Mouse (Mus musculus) MEL-GATA-1-ER (cell line): ENCODE measurements at regions not wholly inside any gene's neighbourhood (a gene's known extent, or its start where the extent isn't known, plus 50 kb on each side); places are given as distances from the start of the nearest gene placed in this dataset.

Experiments
- DNase-seq: peaks from one replicate; pipeline ENCODE4 v3.0.0-alpha.2; 2012; ENCODE audit warnings: low read depth; ENCODE audit errors: extremely low read depth

DNA sequence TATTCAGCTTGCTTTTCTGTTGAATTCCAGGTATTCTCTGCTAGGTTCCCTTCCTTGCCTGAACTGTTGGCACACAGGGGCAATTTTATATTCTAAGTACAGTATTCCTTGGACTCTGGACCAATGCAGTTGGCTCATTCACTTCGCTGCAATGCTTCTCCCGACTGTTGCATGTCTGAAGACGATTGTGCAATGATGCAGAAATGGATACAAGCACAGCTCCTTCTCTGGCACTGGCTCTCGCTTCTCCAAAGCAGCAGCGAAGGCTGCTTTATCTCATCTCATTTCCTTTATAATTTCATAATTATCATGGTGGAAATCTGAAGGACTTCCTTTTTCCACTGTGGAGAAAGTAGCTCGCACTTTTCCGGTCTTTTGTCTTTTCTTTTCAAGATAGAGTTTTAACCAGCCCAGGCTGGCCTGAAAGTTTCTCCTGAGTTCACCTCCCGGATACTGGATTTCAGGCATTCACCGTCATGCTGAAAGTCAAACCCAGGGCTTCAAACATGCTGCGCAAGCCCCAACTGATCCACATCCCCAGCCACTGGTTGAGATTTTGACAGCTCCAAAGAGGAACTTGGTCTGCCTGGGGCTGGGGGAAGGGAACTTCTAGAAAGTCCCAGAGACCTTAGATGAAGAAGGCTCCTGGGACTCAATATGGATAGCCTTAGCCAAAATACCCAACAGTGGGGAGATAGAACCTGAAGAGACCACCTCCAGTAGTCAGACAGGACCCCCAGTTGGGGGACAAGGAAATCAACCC is 55.6 kb upstream of the Akirin2 start:
- DNase-seq = peak; percentile 5

GRCm38 (mm10) chr4:34498325-34498724 is 52.4 kb upstream of the Akirin2 start:
- DNase-seq = no peak

GRCm38 (mm10) chr4:34498781-34499180 is 52.0 kb upstream of the Akirin2 start:
- DNase-seq = no peak

DNA sequence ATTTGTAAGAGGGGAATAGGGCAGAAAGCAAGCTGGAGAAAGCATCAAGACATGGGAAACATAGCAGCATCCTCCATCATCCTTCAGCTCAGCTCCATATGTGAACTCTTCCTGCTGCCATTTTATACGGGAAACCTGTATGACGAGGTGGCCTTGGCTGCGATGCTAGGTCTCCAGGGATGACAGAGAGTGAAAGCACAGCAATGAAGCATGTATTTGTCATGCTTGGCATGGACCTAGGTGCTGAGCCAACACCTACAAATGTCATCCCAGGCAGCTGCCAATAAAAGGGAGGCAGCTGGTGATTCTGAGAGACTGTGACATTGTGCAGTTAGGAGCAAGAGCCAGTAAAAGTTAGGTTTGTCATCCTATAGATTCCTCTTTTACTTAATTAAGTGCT is 51.0 kb upstream of the Akirin2 start:
- DNase-seq = no peak
